Mouse (Mus musculus) forebrain, embryonic 16.5 days (tissue): ENCODE data around the gene Pitpnm2. TPM values are rescaled to one million over a fixed set of nuclear protein-coding genes. Genes with fewer than 3 reads are reported as not detected.

Experiments used
- ATAC-seq: fragments of 200-750 bp; cut with Nextera tagmentation; 2 replicates; pipeline ENCODE4 v1.8.0; 2017; ENCODE audit warnings: mild to moderate bottlenecking, moderate library complexity
- H3K27ac ChIP-seq: fragments of 300-500 bp; sonication (generic); 2 replicates; pipeline ENCODE4 v1.5.1; 2014; ENCODE audit warnings: low read length, control low read depth
- H3K27me3 ChIP-seq: fragments of 300-500 bp; sonication (generic); replicated peaks from 2 replicates; pipeline ENCODE4 v1.6.1; 2014; ENCODE audit warnings: low read length; ENCODE audit not compliant: control insufficient read depth, insufficient read depth
- H3K36me3 ChIP-seq: fragments of 300-500 bp; sonication (generic); 2 replicates; pipeline ENCODE4 v1.6.1; 2014; ENCODE audit not compliant: control insufficient read depth, insufficient read depth
- H3K4me1 ChIP-seq: fragments of 300-500 bp; sonication (generic); replicated peaks from 2 replicates; pipeline ENCODE4 v1.6.1; 2014; ENCODE audit warnings: low read length; ENCODE audit not compliant: control insufficient read depth, insufficient read depth
- H3K4me2 ChIP-seq: fragments of 300-500 bp; sonication (generic); 2 replicates; pipeline ENCODE4 v1.6.1; 2014; ENCODE audit warnings: mild to moderate bottlenecking, low read length, control low read depth
- H3K4me3 ChIP-seq: fragments of 300-500 bp; sonication (generic); replicated peaks from 2 replicates; pipeline ENCODE4 v1.5.1; 2014; ENCODE audit warnings: mild to moderate bottlenecking, low read length, control low read depth
- H3K9ac ChIP-seq: fragments of 300-500 bp; sonication (generic); replicated peaks from 2 replicates; pipeline ENCODE4 v1.6.1; 2014; ENCODE audit warnings: low read depth, low read length, control low read depth
- H3K9me3 ChIP-seq: fragments of 300-500 bp; sonication (generic); 2 replicates; pipeline ENCODE4 v1.6.1; 2016; ENCODE audit warnings: low read length; ENCODE audit not compliant: control insufficient read depth
- WGBS: fragments of 180-500 bp; shearing (Covaris S2); extraction: QIAGEN DNeasy Blood & Tissue Kit; methylation state at CpG from one replicate; pipeline ENCODE4 v1.1.7; 2014; 5-methylcytosine and 5-hydroxymethylcytosine counted together
- polyA plus RNA-seq: library from polyadenylated mRNA; unstranded; fragments of >200 nt; fragmentation: Nextera tagmentation; extraction: Ambion mirVana; gene quantifications from 2 replicates; pipeline ENCODE4 v1.2.1, GENCODE M21; 2015

Gene Pitpnm2
- polyA plus RNA-seq, 1 experiment from 2014 or later: 14.4 TPM

DNA sequence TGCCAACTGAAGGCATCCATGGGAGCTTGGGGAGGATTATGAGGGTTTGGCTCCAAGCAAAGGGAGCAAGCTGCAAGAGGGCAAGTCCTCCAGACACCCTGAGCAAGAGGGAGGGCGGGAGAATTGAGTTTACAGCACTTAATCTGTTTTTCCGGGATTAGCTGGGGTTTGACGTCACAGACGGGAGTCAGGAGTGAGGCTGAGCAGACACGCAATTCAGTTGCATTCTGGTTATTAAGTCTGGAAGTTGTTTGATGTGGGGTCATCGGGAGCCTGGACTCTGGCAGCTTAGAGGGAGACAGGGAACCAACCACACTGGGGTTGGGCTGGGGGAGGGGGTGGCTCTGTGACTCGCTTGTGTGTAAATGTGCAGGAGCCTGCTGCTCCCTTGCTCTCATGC is 90.1 kb downstream of the Pitpnm2 start:
- 37% methylated on average over 7 of the region's 7 CpGs for WGBS
- H3K27me3 ChIP-seq: no peaks in the 10 kb centered on the region
- no peak overlapping the region for H3K27ac ChIP-seq
- no peak for ATAC-seq
- no peak overlapping the region for H3K4me2 ChIP-seq
- H3K4me1 ChIP-seq: peaks cover 15% of the 10 kb centered on the region
- H3K9me3 ChIP-seq: no peaks in the 10 kb centered on the region
- no peaks in the 10 kb centered on the region for H3K36me3 ChIP-seq
- no peak overlapping the region for H3K9ac ChIP-seq
- no peak overlapping the region for H3K4me3 ChIP-seq

GRCm38 (mm10) chr5:124158305-124158704 is 91.3 kb downstream of the Pitpnm2 start:
- Histone ChIP-seq H3K4me3 (no peak overlapping the region), H3K4me2 (no peak overlapping the region), H3K9me3 (no peaks in the 10 kb centered on the region), H3K27me3 (no peaks in the 10 kb centered on the region), H3K4me1 (peaks cover 12% of the 10 kb centered on the region), H3K36me3 (no peaks in the 10 kb centered on the region), H3K9ac (no peak overlapping the region), H3K27ac (no peak overlapping the region)
- 89% methylated on average over 4 of the region's 4 CpGs for WGBS
- no peak for ATAC-seq

DNA sequence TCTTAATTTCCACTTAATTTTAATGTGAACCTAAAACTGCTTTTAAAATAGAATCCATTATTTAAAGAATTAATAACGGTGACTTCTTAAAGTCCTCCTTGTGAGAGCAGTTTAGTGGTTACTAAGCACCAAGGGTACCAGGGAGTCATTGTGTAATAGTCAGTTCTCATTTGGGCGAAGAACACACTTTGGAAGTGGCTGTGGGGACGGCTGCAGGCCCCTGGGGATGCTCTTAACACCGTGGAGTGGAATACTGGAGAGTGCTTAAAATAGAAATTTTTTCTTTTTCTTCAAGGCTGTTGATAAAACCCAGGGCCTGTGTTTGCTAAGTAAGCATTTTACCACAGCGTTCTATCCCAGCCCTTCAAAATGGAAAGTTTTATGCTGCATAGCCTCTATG is 93.6 kb downstream of the Pitpnm2 start:
- Histone ChIP-seq H3K4me3 (no peak overlapping the region), H3K9me3 (no peaks in the 10 kb centered on the region), H3K27me3 (no peaks in the 10 kb centered on the region), H3K27ac (no peak overlapping the region), H3K4me2 (no peak overlapping the region), H3K4me1 (no peaks in the 10 kb centered on the region), H3K36me3 (peaks cover 4% of the 10 kb centered on the region; the same call in 1 of the 2 replicates), H3K9ac (no peak overlapping the region)
- WGBS: 78% methylated on average over 5 of the region's 5 CpGs
- no peak for ATAC-seq

DNA sequence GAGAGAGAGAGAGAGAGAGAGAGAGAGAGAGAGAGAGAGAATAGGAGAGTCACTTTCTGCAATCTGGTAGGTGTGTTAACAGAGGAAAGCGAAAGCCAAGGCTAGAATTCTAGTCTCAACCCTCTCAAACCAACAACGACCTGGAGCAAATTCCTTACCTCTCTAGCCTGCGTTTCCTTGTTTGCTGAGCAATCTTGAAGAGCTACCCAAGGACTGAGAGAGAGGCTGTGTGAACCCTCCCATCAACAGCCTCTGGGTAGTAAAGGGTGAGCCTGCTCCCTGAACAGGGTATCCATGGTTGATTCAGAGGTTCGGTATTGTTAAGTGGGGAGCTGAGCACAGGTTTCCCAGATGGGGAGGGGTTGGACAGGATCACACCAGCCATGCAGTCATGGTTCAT is 96.8 kb downstream of the Pitpnm2 start:
- no peak overlapping the region for H3K4me2 ChIP-seq
- H3K27ac ChIP-seq: no peak overlapping the region
- H3K9me3 ChIP-seq: no peaks in the 10 kb centered on the region
- H3K27me3 ChIP-seq: no peaks in the 10 kb centered on the region
- H3K4me3 ChIP-seq: no peak overlapping the region
- peaks cover 4% of the 10 kb centered on the region; the same call in 1 of the 2 replicates for H3K36me3 ChIP-seq
- no peak overlapping the region for H3K9ac ChIP-seq
- H3K4me1 ChIP-seq: no peaks in the 10 kb centered on the region
- 94% methylated on average over 4 of the region's 4 CpGs for WGBS
- no peak for ATAC-seq

GRCm38 (mm10) chr5:124150895-124151294 is 98.7 kb downstream of the Pitpnm2 start:
- H3K27me3 ChIP-seq: no peaks in the 10 kb centered on the region
- 80% methylated on average over 7 of the region's 7 CpGs for WGBS
- no peaks in the 10 kb centered on the region for H3K4me1 ChIP-seq
- H3K36me3 ChIP-seq: peaks cover 4% of the 10 kb centered on the region; the same call in 1 of the 2 replicates
- no peak overlapping the region for H3K4me2 ChIP-seq
- H3K27ac ChIP-seq: no peak overlapping the region
- no peak for ATAC-seq
- H3K9ac ChIP-seq: no peak overlapping the region
- H3K4me3 ChIP-seq: no peak overlapping the region
- H3K9me3 ChIP-seq: no peaks in the 10 kb centered on the region

- WGBS: 61% methylated on average over 5 of the region's 5 CpGs
- no peak overlapping the region for H3K4me3 ChIP-seq
Measured at GRCm38 (mm10) chr5:124149028-124149427, 100.5 kb downstream of the Pitpnm2 start.

DNA sequence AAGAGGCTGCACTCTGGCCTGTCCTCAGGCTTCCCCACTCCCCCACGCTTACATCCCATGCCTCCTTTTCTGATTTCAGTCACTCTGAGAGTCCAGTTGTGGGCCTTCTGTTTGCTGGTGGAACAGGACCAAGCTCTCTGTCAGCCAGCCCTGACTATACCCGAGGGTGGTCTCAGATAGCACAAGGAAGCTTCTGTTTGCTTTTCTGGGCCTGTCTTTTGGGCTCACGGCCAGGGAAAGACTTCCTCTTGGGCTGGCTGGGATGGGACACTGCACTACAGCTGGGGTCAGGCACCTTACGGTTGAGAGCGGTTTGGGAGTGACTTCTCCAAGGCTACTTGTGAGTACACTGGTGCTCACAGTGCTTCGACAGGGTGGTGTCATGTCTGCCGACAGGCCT is 111.5 kb downstream of the Pitpnm2 start:
- Histone ChIP-seq H3K9ac (no peak overlapping the region), H3K4me3 (no peak overlapping the region), H3K4me2 (no peak overlapping the region), H3K9me3 (0 out of 2 replicates have a peak, but pooled peaks cover 3% of the 10 kb centered on the region), H3K36me3 (peaks cover 16% of the 10 kb centered on the region), H3K27ac (no peak overlapping the region), H3K4me1 (no peaks in the 10 kb centered on the region), H3K27me3 (no peaks in the 10 kb centered on the region)
- WGBS: 81% methylated on average over 7 of the region's 7 CpGs
- ATAC-seq: no peak

More at GRCm38 (mm10) chr5:124149028-124149427, 100.5 kb downstream of the Pitpnm2 start:
- no peak overlapping the region for H3K27ac ChIP-seq
- H3K4me1 ChIP-seq: no peaks in the 10 kb centered on the region
- H3K4me2 ChIP-seq: no peak overlapping the region
- H3K9ac ChIP-seq: no peak overlapping the region
- no peaks in the 10 kb centered on the region for H3K27me3 ChIP-seq
- H3K36me3 ChIP-seq: peaks cover 4% of the 10 kb centered on the region; the same call in 1 of the 2 replicates
- ATAC-seq: no peak
- H3K9me3 ChIP-seq: no peaks in the 10 kb centered on the region

DNA sequence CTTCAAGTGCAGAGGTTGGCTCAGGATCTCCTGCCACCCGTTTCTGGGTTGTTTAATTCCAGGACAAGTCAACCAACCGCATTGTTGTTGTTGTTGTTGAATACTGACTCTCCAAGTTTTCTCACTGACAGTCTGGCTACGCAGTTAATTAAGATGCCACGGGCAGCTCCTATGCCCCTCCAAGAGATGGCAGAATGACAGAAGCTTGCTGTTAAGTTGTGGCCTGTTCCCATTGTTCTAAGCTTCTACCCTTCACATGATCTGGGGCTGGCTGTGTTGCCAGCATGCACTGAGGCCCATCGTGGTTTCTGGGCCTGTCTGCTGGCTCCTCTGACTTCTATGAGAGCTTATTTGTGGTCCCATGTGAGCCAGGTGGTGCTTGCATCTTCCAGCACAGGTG is 115.3 kb downstream of the Pitpnm2 start:
- 79% methylated on average over 5 of the region's 5 CpGs for WGBS
- Histone ChIP-seq H3K36me3 (peaks cover 7% of the 10 kb centered on the region), H3K27ac (no peak overlapping the region), H3K9ac (no peak overlapping the region), H3K4me1 (no peaks in the 10 kb centered on the region), H3K4me3 (no peak overlapping the region), H3K9me3 (no peaks in the 10 kb centered on the region), H3K27me3 (no peaks in the 10 kb centered on the region), H3K4me2 (no peak overlapping the region)
- ATAC-seq: no peak

DNA sequence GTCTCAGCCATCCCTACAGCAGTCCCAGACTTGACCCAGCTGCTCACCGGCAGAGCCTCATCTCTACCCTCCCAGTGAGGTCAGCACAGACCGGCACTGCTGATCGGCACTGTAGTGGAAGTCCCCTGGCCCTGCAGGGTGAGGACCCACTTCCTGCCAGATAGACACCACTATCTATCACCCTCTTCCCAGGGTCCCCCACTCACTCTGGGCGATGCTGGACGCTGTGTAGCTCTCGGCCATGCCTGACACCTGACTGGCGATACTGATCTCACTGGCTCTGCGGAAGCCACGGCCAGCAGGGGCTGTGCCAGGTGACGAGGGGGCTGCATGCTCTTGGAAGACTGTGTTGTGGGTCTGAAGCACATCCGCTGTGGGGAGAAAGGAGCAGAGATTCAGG is 124.5 kb downstream of the Pitpnm2 start:
- Histone ChIP-seq H3K9me3 (no peaks in the 10 kb centered on the region), H3K36me3 (peaks cover 13% of the 10 kb centered on the region), H3K9ac (no peak overlapping the region), H3K4me3 (no peak overlapping the region), H3K4me2 (no peak overlapping the region), H3K27me3 (no peaks in the 10 kb centered on the region), H3K4me1 (no peaks in the 10 kb centered on the region), H3K27ac (no peak overlapping the region)
- ATAC-seq: no peak
- WGBS: 90% methylated on average over 11 of the region's 11 CpGs

GRCm38 (mm10) chr5:124122357-124122756 is 127.2 kb downstream of the Pitpnm2 start:
- Histone ChIP-seq H3K4me1 (peaks cover 5% of the 10 kb centered on the region), H3K27ac (no peak overlapping the region), H3K9ac (no peak overlapping the region), H3K27me3 (no peaks in the 10 kb centered on the region), H3K36me3 (peaks cover 23% of the 10 kb centered on the region), H3K4me2 (no peak overlapping the region), H3K4me3 (no peak overlapping the region), H3K9me3 (no peaks in the 10 kb centered on the region)
- ATAC-seq: no peak
- WGBS: 93% methylated on average over 18 of the region's 18 CpGs
